Mouse (Mus musculus) left cerebral cortex, adult 8-10 months (tissue): ENCODE results near the gene Gm14597. TPM values are rescaled to one million over a fixed set of nuclear protein-coding genes. Genes with fewer than 3 reads are reported as not detected.
"Not testable (repeated sequence)": the region's sequence is repeated elsewhere in the genome, so short reads cannot be mapped to it uniquely, and the experiment has no call there.

ENCODE experiments used
- DNase-seq, 2 experiments: peaks; one replicate each; pipeline ENCODE4 v3.0.0; 2022; ENCODE audit warnings: low spot score in 2 of 2
- total RNA-seq, 4 experiments: library from RNA; stranded (reverse); gene quantifications; 2 replicates each; pipeline ENCODE4 v1.2.4; 2022

The Gm14597 gene
- total RNA-seq: not detected

GRCm38 (mm10) chrX:53608879-53609278, at the start of gene Gm14597:
Gm14597 (minus strand) TSS chrX:53608979.
- DNase-seq: not testable (repeated sequence)

GRCm38 (mm10) chrX:53652917-53653316, 44.1 kb upstream of the Gm14597 start:
- DNase-seq: not testable (repeated sequence)

- no peak for DNase-seq
These were observed 37.1 kb upstream of the Gm14597 start for GRCm38 (mm10) chrX:53645885-53646284.

- DNase-seq: peak; percentile 51 to 58
These were observed 34.5 kb upstream of the Gm14597 start, which contains the start of gene Rtl8a for GRCm38 (mm10) chrX:53642980-53643961. Rtl8a (minus strand) TSS chrX:53643682.

- not testable (repeated sequence) for DNase-seq
These were observed 33.8 kb upstream of the Gm14597 start for GRCm38 (mm10) chrX:53642604-53642979.

GRCm38 (mm10) chrX:53638107-53638506, 29.3 kb upstream of the Gm14597 start:
- DNase-seq: not testable (repeated sequence)

- not testable (repeated sequence) for DNase-seq
These were observed 2.6 kb upstream of the Gm14597 start for GRCm38 (mm10) chrX:53611395-53611794.

GRCm38 (mm10) chrX:53610571-53610970, 1.8 kb upstream of the Gm14597 start:
- DNase-seq: peak; percentile 16 to 30

GRCm38 (mm10) chrX:53608122-53608813, 511 bp downstream of the Gm14597 start:
- DNase-seq: peak in 1 of 2 experiments; percentile 7

- DNase-seq: peak; percentile 62 to 83
These were observed 1.3 kb downstream of the Gm14597 start, which contains the start of gene Rtl8c for GRCm38 (mm10) chrX:53607242-53608121. Rtl8c (plus strand) TSS chrX:53608032.

GRCm38 (mm10) chrX:53606176-53606575, 2.6 kb downstream of the Gm14597 start:
- DNase-seq: not testable (repeated sequence)

GRCm38 (mm10) chrX:53599993-53600392, 8.8 kb downstream of the Gm14597 start:
- DNase-seq: peak in 1 of 2 experiments; percentile 32

- not testable (repeated sequence) for DNase-seq
These were observed 25.4 kb downstream of the Gm14597 start for GRCm38 (mm10) chrX:53583404-53583803.

- DNase-seq: not testable (repeated sequence)
These were observed 27.4 kb downstream of the Gm14597 start for GRCm38 (mm10) chrX:53581407-53581806.

- DNase-seq: no peak
These were observed 29.5 kb downstream of the Gm14597 start for GRCm38 (mm10) chrX:53579311-53579710.

Other genes starting within 250 kb of the Gm14597 start
- 10 to 100 TPM; 13.8 to 16.8 (median 14.2) TPM for gene Mospd1, start 238.5 kb downstream of the Gm14597 start, total RNA-seq
- gene Etd, start 174.1 kb downstream of the Gm14597 start, total RNA-seq: not detected
- gene Rtl8c, start 947 bp downstream of the Gm14597 start, total RNA-seq: 100 to 1,000 TPM; 232 to 317 (median 268) TPM
- 100 to 1,000 TPM; 283 to 387 (median 311) TPM for gene Rtl8a, start 34.7 kb upstream of the Gm14597 start, total RNA-seq
- gene Rtl8b, start 61.4 kb upstream of the Gm14597 start, total RNA-seq: 100 to 1,000 TPM; 216 to 264 (median 237) TPM
- gene 4930502E18Rik, start 115.8 kb upstream of the Gm14597 start, total RNA-seq: under 1 TPM in 3 of 4 experiments, not detected in 1; 0.35 to 0.68 (median 0.46) TPM
- not detected for gene 1700013H16Rik, start 148.9 kb upstream of the Gm14597 start, total RNA-seq
- under 1 TPM in 1 of 4 experiments, not detected in 3; 0.16 TPM for gene Zfp36l3, start 167.4 kb upstream of the Gm14597 start, total RNA-seq
- 1 to 10 TPM; 1.2 to 3.3 (median 1.9) TPM for gene Xlr, start 188.7 kb upstream of the Gm14597 start, total RNA-seq